Mouse (Mus musculus) CH12.LX (cell line): Measurements from ENCODE around the gene Csf1. TPM values are rescaled to one million over a fixed set of nuclear protein-coding genes. Genes with fewer than 3 reads are reported as not detected.

Experiments
- DNase-seq: peaks from one replicate; pipeline ENCODE4 v3.0.0-alpha.2; 2013; ENCODE audit errors: extremely low read depth
- H3K27ac ChIP-seq: 2 replicates; pipeline ENCODE4 v1.5.1; 2012; ENCODE audit warnings: low read depth, mild to moderate bottlenecking, control low read depth, moderate library complexity; ENCODE audit not compliant: insufficient read depth
- H3K27me3 ChIP-seq: replicated peaks from 2 replicates; pipeline ENCODE3; 2012; ENCODE audit warnings: inconsistent platforms
- H3K36me3 ChIP-seq, 2 experiments: replicated peaks in 1 of 2; 2 replicates each; pipeline versions ENCODE3 to v1.6.1; 2012; ENCODE audit warnings: inconsistent platforms in 1 of 2, low read length in 1 of 2, mild to moderate bottlenecking in 1 of 2, mixed read lengths in 1 of 2, moderate library complexity in 1 of 2; ENCODE audit not compliant: control insufficient read depth in 1 of 2, insufficient read depth in 1 of 2
- H3K4me1 ChIP-seq, 2 experiments: 2 replicates each; pipeline ENCODE4 v1.6.1; 2012; ENCODE audit warnings: inconsistent platforms in 1 of 2, moderate library complexity in 1 of 2; ENCODE audit not compliant: insufficient read depth in 2 of 2, control insufficient read depth in 1 of 2
- H3K4me2 ChIP-seq: 2 replicates; pipeline ENCODE4 v1.6.1; 2012; ENCODE audit warnings: low read depth, mild to moderate bottlenecking, control low read depth; ENCODE audit not compliant: poor library complexity, insufficient read depth, severe bottlenecking
- H3K4me3 ChIP-seq, 3 experiments: fragments of 150-350 bp in 1 of 3; sonication (generic) in 1 of 3; replicated peaks in 1 of 3; 2 replicates each; pipeline versions ENCODE3 to v1.5.1; 2011 to 2012; ENCODE audit warnings: low read depth in 2 of 3, low read length in 2 of 3, mild to moderate bottlenecking in 2 of 3, moderate library complexity in 2 of 3, control low read depth in 1 of 3, improper control_type of control experiment in 1 of 3, inconsistent platforms in 1 of 3, mixed read lengths in 1 of 3; ENCODE audit not compliant: poor library complexity in 1 of 3
- H3K79me2 ChIP-seq: replicated peaks from 2 replicates; pipeline ENCODE4 v1.6.1; 2012; ENCODE audit warnings: mild to moderate bottlenecking, moderate library complexity; ENCODE audit not compliant: control insufficient read depth, poor library complexity, insufficient read depth, severe bottlenecking; ENCODE audit errors: extremely low read depth
- H3K9ac ChIP-seq: 2 replicates; pipeline ENCODE4 v1.6.1; 2012; ENCODE audit warnings: low read depth, mild to moderate bottlenecking, control low read depth, moderate library complexity; ENCODE audit not compliant: insufficient read depth
- H3K9me3 ChIP-seq: replicated peaks from 2 replicates; pipeline ENCODE3; 2012; ENCODE audit warnings: low read length, inconsistent platforms, mixed read lengths
- BHLHE40 ChIP-seq: IDR thresholded peaks from 2 replicates; pipeline ENCODE4 v1.6.1; 2011; ENCODE audit warnings: mild to moderate bottlenecking, low read depth, low read length, improper control_type of control experiment
- CTCF ChIP-seq, 2 experiments: IDR thresholded peaks in 1 of 2; conservative IDR thresholded peaks in 1 of 2; 2 replicates each; pipeline ENCODE4 v1.5.1; 2011 to 2012; ENCODE audit warnings: low read depth in 2 of 2, low read length in 2 of 2, improper control_type of control experiment in 1 of 2, inconsistent platforms in 1 of 2, mild to moderate bottlenecking in 1 of 2, moderate library complexity in 1 of 2
- E2F4 ChIP-seq: IDR thresholded peaks from 2 replicates; pipeline ENCODE4 v1.6.1; 2011; ENCODE audit warnings: low read depth, low read length, improper control_type of control experiment; ENCODE audit not compliant: insufficient replicate concordance
- ELF1 ChIP-seq: IDR thresholded peaks from 2 replicates; pipeline ENCODE4 v1.6.1; 2014; ENCODE audit warnings: low read depth, mild to moderate bottlenecking, inconsistent platforms, low read length, improper control_type of control experiment
- EP300 ChIP-seq: IDR thresholded peaks from 2 replicates; pipeline ENCODE4 v1.6.1; 2011; ENCODE audit warnings: low read length, improper control_type of control experiment
- ETS1 ChIP-seq: conservative IDR thresholded peaks from 2 replicates; pipeline ENCODE4 v1.6.1; 2012; ENCODE audit warnings: low read depth, mild to moderate bottlenecking, inconsistent platforms, low read length, improper control_type of control experiment, moderate library complexity
- GABPA ChIP-seq: IDR thresholded peaks from 2 replicates; pipeline ENCODE4 v1.6.1; 2012; ENCODE audit warnings: low read depth, low read length, improper control_type of control experiment, inconsistent platforms; ENCODE audit not compliant: insufficient replicate concordance
- HCFC1 ChIP-seq: IDR thresholded peaks from 2 replicates; pipeline ENCODE4 v1.6.1; 2012; ENCODE audit warnings: low read depth, mild to moderate bottlenecking, inconsistent platforms, low read length, improper control_type of control experiment
- KAT2A ChIP-seq: IDR thresholded peaks from 2 replicates; pipeline ENCODE4 v1.6.1; 2012; ENCODE audit warnings: low read length, improper control_type of control experiment, inconsistent platforms; ENCODE audit not compliant: insufficient replicate concordance
- MAFK ChIP-seq: IDR thresholded peaks from 2 replicates; pipeline ENCODE4 v1.6.1; 2011; ENCODE audit warnings: low read length, improper control_type of control experiment; ENCODE audit not compliant: insufficient replicate concordance
- MXI1 ChIP-seq: IDR thresholded peaks from 2 replicates; pipeline ENCODE4 v1.6.1; 2011; ENCODE audit warnings: mild to moderate bottlenecking, low read depth, low read length, improper control_type of control experiment
- NELFE ChIP-seq: IDR thresholded peaks from 2 replicates; pipeline ENCODE4 v1.6.1; 2011; ENCODE audit warnings: low read depth, low read length, improper control_type of control experiment
- PAX5 ChIP-seq: IDR thresholded peaks from 2 replicates; pipeline ENCODE4 v1.6.1; 2012; ENCODE audit warnings: low read length, inconsistent platforms, mixed read lengths
- POLR2AphosphoS2 ChIP-seq: IDR thresholded peaks from 2 replicates; pipeline ENCODE4 v1.6.1; 2011; ENCODE audit warnings: low read depth, low read length, improper control_type of control experiment
- RAD21 ChIP-seq: IDR thresholded peaks from 2 replicates; pipeline ENCODE4 v1.6.1; 2011; ENCODE audit warnings: low read depth, mild to moderate bottlenecking, low read length, improper control_type of control experiment, moderate library complexity
- SIN3A ChIP-seq: IDR thresholded peaks from 2 replicates; pipeline ENCODE4 v1.6.1; 2012; ENCODE audit warnings: low read length, improper control_type of control experiment, inconsistent platforms
- SMC3 ChIP-seq: IDR thresholded peaks from 2 replicates; pipeline ENCODE4 v1.6.1; 2011; ENCODE audit warnings: low read depth, low read length, improper control_type of control experiment
- TBP ChIP-seq: conservative IDR thresholded peaks from 2 replicates; pipeline ENCODE4 v1.6.1; 2011; ENCODE audit warnings: low read depth, low read length, improper control_type of control experiment
- TCF12 ChIP-seq: IDR thresholded peaks from 2 replicates; pipeline ENCODE4 v1.6.1; 2014; ENCODE audit warnings: low read depth, mild to moderate bottlenecking, inconsistent platforms, low read length, improper control_type of control experiment
- USF1 ChIP-seq: IDR thresholded peaks from 2 replicates; pipeline ENCODE4 v1.6.1; 2014; ENCODE audit warnings: low read depth, mild to moderate bottlenecking, inconsistent platforms, low read length, improper control_type of control experiment
- USF2 ChIP-seq: conservative IDR thresholded peaks from 2 replicates; pipeline ENCODE4 v1.6.1; 2011; ENCODE audit warnings: low read depth, low read length, improper control_type of control experiment
- ZMIZ1 ChIP-seq: IDR thresholded peaks from 2 replicates; pipeline ENCODE4 v1.6.1; 2012; ENCODE audit warnings: low read depth, mild to moderate bottlenecking, inconsistent platforms, low read length, improper control_type of control experiment
- dilution Hi-C: fragments of 300-500 bp; cut with MboI; formaldehyde crosslinking; loops from 2 replicates; pipeline ENCODE4 v1.14.3; 2020; ENCODE audit warnings: low sequenced_read_pairs; ENCODE audit not compliant: extremely low pct_unique_long_range_greater_than_20kb, extremely low pct_ligation_motif_present
- in situ Hi-C: fragments of 300-500 bp; cut with MboI; formaldehyde crosslinking; loops from 3 replicates; pipeline ENCODE4 v1.14.3; 2019; ENCODE audit warnings: low sequenced_read_pairs, low pct_ligation_motif_present, low pct_unique_long_range_greater_than_20kb, mixed read lengths
- polyA plus RNA-seq: library from polyadenylated mRNA; unstranded; fragments of >175 nt; gene quantifications from 2 replicates; pipeline ENCODE4 v1.2.1, GENCODE M21; 2012; ENCODE audit warnings: low read depth; ENCODE audit not compliant: insufficient read length
- total RNA-seq, 2 experiments: library from RNA; depleted of rRNA; stranded (reverse); fragments of 300-350 nt in 1 of 2; fragments of >200 nt in 1 of 2; gene quantifications; 2 replicates each; pipeline ENCODE4 v1.2.3; 2012 to 2014

Gene Csf1
- total and polyA plus RNA-seq, 3 experiments, result 2.5 to 17.4 (median 2.9) TPM

DNA sequence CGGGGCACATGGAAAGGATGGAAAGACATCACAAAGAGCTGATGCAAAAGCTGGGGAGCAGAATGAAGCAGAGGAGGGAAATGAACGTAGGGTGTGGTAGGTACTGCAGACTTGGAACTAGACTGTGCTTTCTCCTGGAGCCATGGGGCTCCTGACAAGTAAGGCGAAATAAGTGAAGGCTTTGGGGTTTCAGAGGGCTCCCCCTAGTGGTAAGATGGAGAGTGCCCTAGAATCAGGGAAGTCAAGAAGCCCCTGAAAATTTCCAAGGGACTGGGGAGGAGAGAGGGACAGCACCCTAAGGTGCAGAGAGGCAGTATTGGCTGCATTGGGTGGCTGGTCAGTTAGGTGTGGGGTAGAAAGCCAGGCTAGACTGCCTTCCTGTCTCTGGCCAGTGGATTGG lies 5.6 kb downstream of the Csf1 start:
- Histone ChIP-seq H3K9me3 (no peaks in the 10 kb centered on the region), H3K79me2 (no peaks in the 10 kb centered on the region), H3K4me3 (no peak overlapping the region), H3K4me1 (peaks cover 12 to 78% of the 10 kb centered on the region in 2 experiments), H3K27me3 (no peaks in the 10 kb centered on the region), H3K27ac (no peak overlapping the region), H3K4me2 (no peak overlapping the region), H3K36me3 (peaks cover 3 to 81% of the 10 kb centered on the region in 2 experiments), H3K9ac (no peak overlapping the region)
- in situ Hi-C loops (loop anchor here (5.0 to 10.0 kb wide), 2 partner anchors 50 to 88 kb away; no protein-coding TSS in a partner anchor), dilution Hi-C loops (no loop called here)
- DNase-seq, result peak; percentile 66
- no peak for TF ChIP-seq USF1
- TF ChIP-seq ELF1, result no peak
- no peak for TF ChIP-seq EP300
- no peak for TF ChIP-seq TCF12
- TF ChIP-seq SMC3, result peak; percentile 67
- TF ChIP-seq RAD21, result peak; percentile 54
- TF ChIP-seq CTCF (conservative IDR thresholded peaks at IDR 0.05 in 1 of 2, IDR thresholded peaks at IDR 0.05 in 1 of 2; ENCODE audit: low read depth in 2 of 2, low read length in 2 of 2), result peak; percentile 76 to 88

GRCm38 (mm10) chr3:107751607-107752006 lies 8.7 kb downstream of the Csf1 start:
- Histone ChIP-seq H3K79me2 (no peaks in the 10 kb centered on the region), H3K27ac (no peak overlapping the region)
- TF ChIP-seq POLR2AphosphoS2 (no peak), ZMIZ1 (no peak), KAT2A (no peak), ETS1 (no peak), GABPA (no peak), MXI1 (no peak), CTCF (conservative IDR thresholded peaks at IDR 0.05 in 1 of 2, IDR thresholded peaks at IDR 0.05 in 1 of 2; ENCODE audit: low read depth in 2 of 2, low read length in 2 of 2) (no peak), BHLHE40 (no peak), USF2 (no peak), MAFK (no peak), NELFE (no peak), ELF1 (no peak), PAX5 (no peak), E2F4 (no peak), TBP (no peak), RAD21 (no peak), HCFC1 (no peak), SIN3A (no peak)
- TF ChIP-seq, all 38 proteins: peak for 0
- H3K9ac ChIP-seq, result no peak overlapping the region
- H3K4me1 ChIP-seq, result peaks cover 7 to 58% of the 10 kb centered on the region in 2 experiments
- H3K9me3 ChIP-seq, result no peaks in the 10 kb centered on the region
- no peak for DNase-seq
- peaks cover 3 to 97% of the 10 kb centered on the region in 2 experiments for H3K36me3 ChIP-seq
- H3K27me3 ChIP-seq, result no peaks in the 10 kb centered on the region
- H3K4me3 ChIP-seq, result no peak overlapping the region
- H3K4me2 ChIP-seq, result no peak overlapping the region
- dilution Hi-C loops, result no loop called here
- in situ Hi-C loops, result loop anchor here (10.0 kb wide), 1 partner anchor 47 kb away; no protein-coding TSS in a partner anchor
